Mouse (Mus musculus) midbrain, embryonic 13.5 days (tissue): ENCODE data around the gene Gm8126. TPM values are rescaled to one million over a fixed set of nuclear protein-coding genes. Genes with fewer than 3 reads are reported as not detected.
"Not testable (repeated sequence)": the region's sequence is repeated elsewhere in the genome, so short reads cannot be mapped to it uniquely, and the experiment has no call there.

Source experiments
- ATAC-seq: fragments of 200-750 bp; cut with Nextera tagmentation; 2 replicates; pipeline ENCODE4 v1.8.0; 2017; ENCODE audit warnings: mild to moderate bottlenecking, moderate TSS enrichment, moderate library complexity
- H3K27ac ChIP-seq: fragments of 300-500 bp; sonication (generic); 2 replicates; pipeline ENCODE4 v1.5.1; 2015; ENCODE audit warnings: inconsistent platforms, mild to moderate bottlenecking, moderate library complexity
- H3K27me3 ChIP-seq: fragments of 300-500 bp; sonication (generic); 2 replicates; pipeline ENCODE4 v1.6.1; 2015; ENCODE audit warnings: mild to moderate bottlenecking, inconsistent platforms
- H3K36me3 ChIP-seq: fragments of 300-500 bp; sonication (generic); 2 replicates; pipeline ENCODE4 v1.6.1; 2015; ENCODE audit warnings: mild to moderate bottlenecking, inconsistent platforms
- H3K4me1 ChIP-seq: fragments of 300-500 bp; sonication (generic); replicated peaks from 2 replicates; pipeline ENCODE4 v1.6.1; 2015; ENCODE audit warnings: inconsistent platforms
- H3K4me2 ChIP-seq: fragments of 300-500 bp; sonication (generic); replicated peaks from 2 replicates; pipeline ENCODE4 v1.6.1; 2015; ENCODE audit warnings: moderate library complexity, mild to moderate bottlenecking, inconsistent platforms
- H3K4me3 ChIP-seq: fragments of 300-500 bp; sonication (generic); replicated peaks from 2 replicates; pipeline ENCODE4 v1.5.1; 2015; ENCODE audit warnings: mild to moderate bottlenecking, inconsistent platforms
- H3K9ac ChIP-seq: fragments of 300-500 bp; sonication (generic); replicated peaks from 2 replicates; pipeline ENCODE4 v1.6.1; 2015; ENCODE audit warnings: mild to moderate bottlenecking, inconsistent platforms
- H3K9me3 ChIP-seq: fragments of 300-500 bp; sonication (generic); 2 replicates; pipeline ENCODE4 v1.6.1; 2016; ENCODE audit warnings: mild to moderate bottlenecking, inconsistent platforms
- WGBS: fragments of 180-500 bp; shearing (Covaris S2); methylation state at CpG from one replicate; pipeline ENCODE4 v1.1.7; 2015; 5-methylcytosine and 5-hydroxymethylcytosine counted together
- polyA plus RNA-seq: library from polyadenylated mRNA; unstranded; fragments of >200 nt; fragmentation: Nextera tagmentation; extraction: Ambion mirVana; gene quantifications from 2 replicates; pipeline ENCODE4 v1.2.1, GENCODE M21; 2015

The Gm8126 gene
- polyA plus RNA-seq, result not detected in 2 replicates

GRCm38 (mm10) chr14:43258349-43258748 is at the start of gene Gm8126:
Gene Gm8126 (plus strand): TSS chr14:43258649.
- H3K4me2 ChIP-seq, H3K27ac ChIP-seq, H3K9ac ChIP-seq, H3K27me3 ChIP-seq, H3K36me3 ChIP-seq, H3K4me1 ChIP-seq, ATAC-seq, H3K9me3 ChIP-seq, H3K4me3 ChIP-seq: not testable (repeated sequence)
- 94% methylated on average over 2 of the region's 4 CpGs for WGBS

DNA sequence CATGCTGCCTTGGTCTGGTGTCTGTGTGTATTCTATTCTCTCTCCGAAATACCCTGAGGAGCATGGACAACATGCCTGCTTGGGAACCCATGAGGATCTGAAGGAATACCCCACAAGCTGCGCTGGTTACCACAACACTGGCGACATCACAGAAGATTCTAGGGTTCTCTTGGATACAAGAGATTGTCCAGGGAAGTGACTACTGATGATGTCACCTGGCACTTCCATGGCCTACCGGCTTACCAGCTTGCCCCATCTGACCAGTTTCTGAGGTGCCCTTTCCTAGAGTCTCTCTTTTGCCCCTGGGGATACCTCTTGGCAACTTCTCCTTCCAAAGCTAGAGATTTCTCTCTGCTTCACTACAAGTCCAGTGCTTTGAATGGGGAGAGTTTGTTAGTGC is 23.2 kb upstream of the Gm8126 start, which contains the start of gene Gm8122:
Gm8122 (minus strand) TSS at position 101 of the 400 bp plus-strand sequence.
- not testable (repeated sequence) for H3K9me3 ChIP-seq, H3K4me3 ChIP-seq, ATAC-seq, H3K9ac ChIP-seq, H3K36me3 ChIP-seq, H3K27ac ChIP-seq, H3K27me3 ChIP-seq, H3K4me1 ChIP-seq, H3K4me2 ChIP-seq
- 94% methylated on average over 4 of the region's 4 CpGs for WGBS

GRCm38 (mm10) chr14:43237769-43238168 is 20.7 kb upstream of the Gm8126 start:
- not testable (repeated sequence) for H3K4me1 ChIP-seq, H3K27ac ChIP-seq, H3K9ac ChIP-seq, H3K36me3 ChIP-seq, H3K27me3 ChIP-seq, H3K4me2 ChIP-seq, ATAC-seq, H3K9me3 ChIP-seq, H3K4me3 ChIP-seq

DNA sequence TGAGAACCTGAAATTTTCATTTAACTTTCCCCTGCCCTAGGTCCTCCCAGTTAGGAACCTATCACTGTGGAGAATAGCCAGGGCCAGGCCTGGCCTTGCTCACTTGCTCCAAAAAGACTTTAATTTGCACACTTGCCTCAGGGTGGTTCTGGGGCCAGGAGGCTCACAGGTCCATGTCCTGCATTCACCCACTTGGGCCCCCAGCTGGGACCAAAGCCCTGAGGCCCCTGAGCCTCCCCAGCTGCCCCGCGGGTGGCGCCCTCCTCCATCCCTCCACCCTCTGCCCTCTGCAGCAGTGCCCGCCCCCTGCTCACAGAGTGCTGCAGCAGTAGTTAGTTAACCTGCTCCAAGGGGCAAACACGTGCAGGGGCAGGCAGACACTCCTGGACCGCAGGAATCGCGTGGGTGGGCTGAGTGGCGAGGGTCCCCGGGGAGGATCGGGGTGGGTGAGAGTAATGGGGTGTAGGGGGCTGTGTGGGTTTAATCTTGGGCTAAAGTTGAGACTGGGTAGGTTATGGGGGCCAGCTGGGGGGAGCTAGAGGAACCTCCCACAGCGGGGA is 8.8 kb upstream of the Gm8126 start:
- H3K36me3 ChIP-seq, H3K27ac ChIP-seq, H3K4me3 ChIP-seq, H3K27me3 ChIP-seq, ATAC-seq, H3K4me1 ChIP-seq, H3K4me2 ChIP-seq, H3K9me3 ChIP-seq, H3K9ac ChIP-seq: not testable (repeated sequence)
- WGBS, result 17% methylated on average over 10 of the region's 12 CpGs

DNA sequence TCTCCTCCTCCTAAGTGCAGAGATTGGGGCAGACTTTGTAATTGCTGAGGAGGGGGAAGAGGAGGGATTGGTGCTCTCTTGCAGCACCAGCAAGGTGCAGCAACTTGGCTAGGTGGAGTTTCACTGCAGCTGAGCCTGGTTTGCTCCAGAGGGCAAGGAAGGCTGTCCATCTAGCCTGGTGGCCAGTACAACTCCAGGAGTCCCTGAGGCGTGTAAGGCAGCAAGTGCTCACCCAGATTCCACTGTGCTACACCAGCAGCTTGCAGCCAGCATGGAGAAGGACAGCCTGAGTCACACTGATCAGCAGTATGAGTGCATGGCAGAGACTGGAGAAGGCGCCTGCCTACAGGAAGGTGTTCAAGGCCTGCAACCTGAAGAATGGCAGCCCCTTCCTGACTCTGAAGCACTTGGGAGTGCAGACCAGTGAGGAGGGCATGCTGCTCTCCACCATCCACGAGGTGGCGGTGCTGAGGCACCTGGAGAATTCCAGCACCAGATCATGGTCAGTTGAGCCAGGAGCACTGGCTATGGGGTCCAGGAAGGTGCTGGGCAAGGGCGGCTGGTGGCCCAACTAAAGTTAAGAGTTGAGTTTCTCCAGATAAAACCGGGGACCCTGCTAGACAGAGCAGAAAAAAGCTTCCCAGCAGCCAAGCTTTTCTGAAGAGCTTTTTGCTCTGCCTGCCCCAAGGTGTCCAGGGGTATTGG is 7.7 kb upstream of the Gm8126 start:
- not testable (repeated sequence) for H3K4me1 ChIP-seq, H3K9me3 ChIP-seq, H3K9ac ChIP-seq, H3K27me3 ChIP-seq, H3K4me3 ChIP-seq, H3K4me2 ChIP-seq, ATAC-seq, H3K27ac ChIP-seq, H3K36me3 ChIP-seq
- 49% methylated on average over 6 of the region's 6 CpGs for WGBS

GRCm38 (mm10) chr14:43256511-43256910 is 1.9 kb upstream of the Gm8126 start:
- H3K36me3 ChIP-seq, H3K9ac ChIP-seq, ATAC-seq, H3K27me3 ChIP-seq, H3K4me2 ChIP-seq, H3K4me1 ChIP-seq, H3K9me3 ChIP-seq, H3K4me3 ChIP-seq, H3K27ac ChIP-seq: not testable (repeated sequence)
- 79% methylated on average over 1 of the region's 1 CpGs for WGBS

DNA sequence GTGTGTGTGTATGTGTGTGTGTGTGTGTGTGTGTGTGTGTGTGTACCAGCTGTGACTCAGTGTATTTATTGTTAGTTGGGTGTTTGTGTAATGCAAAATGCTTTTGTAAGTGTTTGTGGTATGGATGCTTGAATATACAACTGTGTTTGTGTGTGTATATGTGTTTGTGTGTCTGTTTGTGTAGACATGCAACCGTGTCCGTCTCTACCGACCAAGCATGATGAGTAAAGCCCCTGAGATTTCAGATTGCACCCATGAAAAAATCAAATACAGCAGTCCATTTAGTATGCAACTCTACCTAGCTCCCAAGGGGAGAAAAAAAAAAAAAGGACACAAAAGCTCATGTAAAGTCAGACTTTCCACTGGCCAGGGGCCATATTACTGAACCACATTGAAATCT is 5.0 kb downstream of the Gm8126 start:
- WGBS, result 95% methylated on average over 3 of the region's 3 CpGs
- H3K9me3 ChIP-seq, H3K27ac ChIP-seq, H3K36me3 ChIP-seq, H3K4me3 ChIP-seq, H3K9ac ChIP-seq, H3K27me3 ChIP-seq, ATAC-seq, H3K4me2 ChIP-seq, H3K4me1 ChIP-seq: not testable (repeated sequence)

- H3K9ac ChIP-seq, H3K9me3 ChIP-seq, H3K4me2 ChIP-seq, H3K36me3 ChIP-seq, H3K4me1 ChIP-seq, H3K27ac ChIP-seq, ATAC-seq, H3K27me3 ChIP-seq, H3K4me3 ChIP-seq: not testable (repeated sequence)
- WGBS, result 50% methylated on average over 2 of the region's 2 CpGs
These were observed 10.2 kb downstream of the Gm8126 start for GRCm38 (mm10) chr14:43268521-43269084.

GRCm38 (mm10) chr14:43269211-43269610 is 10.8 kb downstream of the Gm8126 start:
- not testable (repeated sequence) for H3K9ac ChIP-seq, H3K4me3 ChIP-seq, H3K36me3 ChIP-seq, H3K27me3 ChIP-seq, H3K27ac ChIP-seq, H3K9me3 ChIP-seq, H3K4me1 ChIP-seq, ATAC-seq, H3K4me2 ChIP-seq
- WGBS, result 89% methylated on average over 3 of the region's 3 CpGs

DNA sequence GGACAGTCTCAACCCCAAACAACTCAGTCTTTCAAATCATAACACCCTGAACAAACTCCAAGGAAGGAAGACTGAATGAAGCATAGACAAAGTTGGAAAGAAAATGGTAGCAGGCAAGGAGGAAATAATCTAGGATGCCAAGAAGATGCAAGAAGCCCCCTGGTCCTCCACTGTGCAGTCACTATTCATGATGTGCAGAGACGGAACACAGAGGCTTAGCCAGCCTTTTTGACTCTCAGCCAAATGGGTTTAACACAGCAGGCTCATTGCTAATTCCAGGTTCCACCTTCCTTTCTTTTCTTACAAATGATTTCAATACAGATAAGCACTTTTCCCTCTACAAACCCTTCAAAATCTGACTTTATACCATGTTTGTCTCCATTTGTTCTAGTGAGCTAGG is 14.7 kb downstream of the Gm8126 start:
- not testable (repeated sequence) for H3K9me3 ChIP-seq, H3K4me2 ChIP-seq, H3K27ac ChIP-seq, H3K4me1 ChIP-seq, H3K4me3 ChIP-seq, H3K36me3 ChIP-seq, H3K9ac ChIP-seq, ATAC-seq, H3K27me3 ChIP-seq
- 59% methylated on average over 1 of the region's 1 CpGs for WGBS

GRCm38 (mm10) chr14:43274986-43275511 is 16.6 kb downstream of the Gm8126 start, which contains the start of gene Gm9732:
Gene Gm9732 (plus strand): TSS chr14:43275036.
- not testable (repeated sequence) for H3K4me1 ChIP-seq, H3K4me2 ChIP-seq, H3K27me3 ChIP-seq, H3K4me3 ChIP-seq, H3K9ac ChIP-seq, ATAC-seq, H3K27ac ChIP-seq, H3K36me3 ChIP-seq, H3K9me3 ChIP-seq
- 85% methylated on average over 8 of the region's 8 CpGs for WGBS

DNA sequence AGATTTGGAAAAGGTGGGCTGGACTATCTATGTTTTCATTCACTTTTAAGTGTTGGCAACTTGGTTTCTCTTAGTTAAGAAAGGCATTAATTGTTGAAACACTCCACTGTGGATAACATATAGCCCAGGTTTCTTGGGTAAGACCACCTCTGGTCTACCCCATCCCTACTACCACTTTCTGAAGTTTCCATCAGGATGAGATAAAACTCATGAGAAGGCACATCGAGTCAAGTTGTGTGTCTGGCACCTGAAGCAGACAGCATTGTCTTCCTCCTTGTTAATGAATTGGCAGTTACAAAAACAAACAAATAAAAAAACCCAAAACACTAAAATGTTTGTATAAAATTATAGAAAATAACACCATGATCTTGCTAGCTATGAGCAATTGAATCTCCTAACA is 17.3 kb downstream of the Gm8126 start:
- H3K36me3 ChIP-seq, H3K27ac ChIP-seq, H3K27me3 ChIP-seq, H3K4me1 ChIP-seq, ATAC-seq, H3K4me2 ChIP-seq, H3K9me3 ChIP-seq, H3K4me3 ChIP-seq, H3K9ac ChIP-seq: not testable (repeated sequence)
- WGBS, result 96% methylated on average over 1 of the region's 1 CpGs
